Mouse (Mus musculus) liver, postnatal 0 days (tissue): ENCODE results near the gene Stard8. TPM values are rescaled to one million over a fixed set of nuclear protein-coding genes. Genes with fewer than 3 reads are reported as not detected.
A peak's percentile ranks its signal among the peaks of the same experiment; 100 is the strongest.

Source experiments
- ATAC-seq: fragments of 200-750 bp; cut with Nextera tagmentation; 2 replicates; pipeline ENCODE4 v1.8.0; 2017; ENCODE audit warnings: mild to moderate bottlenecking, moderate library complexity
- DNase-seq: peaks from one replicate; pipeline ENCODE4 v3.0.0-alpha.2; 2016
- H3K27ac ChIP-seq: fragments of 300-500 bp; sonication (generic); 2 replicates; pipeline ENCODE4 v1.5.1; 2014; ENCODE audit warnings: antibody characterized with exemption, moderate library complexity, mild to moderate bottlenecking, low read depth
- H3K27me3 ChIP-seq: fragments of 300-500 bp; sonication (generic); 2 replicates; pipeline ENCODE4 v1.6.1; 2014; ENCODE audit warnings: low read length, control low read depth, mixed read lengths; ENCODE audit not compliant: insufficient read depth
- H3K36me3 ChIP-seq: fragments of 300-500 bp; sonication (generic); replicated peaks from 2 replicates; pipeline ENCODE4 v1.6.1; 2014; ENCODE audit warnings: mild to moderate bottlenecking, control low read depth, low read length, moderate library complexity, mixed read lengths; ENCODE audit not compliant: insufficient read depth
- H3K4me1 ChIP-seq: fragments of 300-500 bp; sonication (generic); 2 replicates; pipeline ENCODE4 v1.6.1; 2014; ENCODE audit warnings: antibody characterized with exemption, mild to moderate bottlenecking, control low read depth; ENCODE audit not compliant: insufficient read depth
- H3K4me2 ChIP-seq: fragments of 300-500 bp; sonication (generic); 2 replicates; pipeline ENCODE4 v1.6.1; 2014; ENCODE audit warnings: low read depth, mild to moderate bottlenecking, low read length, moderate library complexity, mixed read lengths
- H3K4me3 ChIP-seq: fragments of 300-500 bp; sonication (generic); 2 replicates; pipeline ENCODE4 v1.5.1; 2014; ENCODE audit warnings: low read depth, low read length
- H3K9ac ChIP-seq: fragments of 300-500 bp; sonication (generic); replicated peaks from 2 replicates; pipeline ENCODE4 v1.6.1; 2014; ENCODE audit warnings: mild to moderate bottlenecking, moderate library complexity
- H3K9me3 ChIP-seq: fragments of 300-500 bp; sonication (generic); 2 replicates; pipeline ENCODE4 v1.6.1; 2016; ENCODE audit warnings: mild to moderate bottlenecking, control low read depth, low read length, mixed read lengths
- CTCF ChIP-seq: sonication (generic); IDR thresholded peaks from 2 replicates; pipeline ENCODE4 v1.5.1; 2016; ENCODE audit warnings: antibody characterized with exemption, low read depth
- EP300 ChIP-seq: IDR thresholded peaks from 2 replicates; pipeline ENCODE4 v1.6.1; 2016; ENCODE audit warnings: antibody characterized with exemption, low read depth, mild to moderate bottlenecking
- WGBS: fragments of 180-500 bp; shearing (Covaris S2); extraction: QIAGEN DNeasy Blood & Tissue Kit; methylation state at CpG from one replicate; pipeline ENCODE4 v1.1.7; 2014; ENCODE audit not compliant: insufficient replicate concordance; 5-methylcytosine and 5-hydroxymethylcytosine counted together
- polyA plus RNA-seq: library from polyadenylated mRNA; unstranded; fragments of >200 nt; fragmentation: Nextera tagmentation; extraction: Ambion mirVana; gene quantifications from 2 replicates; pipeline ENCODE4 v1.2.1, GENCODE M21; 2015

Gene Stard8
- polyA plus RNA-seq, 1 experiment from 2014 or later = 3.1 TPM

- Histone ChIP-seq H3K9me3 (no peaks in the 10 kb centered on the region), H3K27ac (no peak overlapping the region), H3K4me2 (no peak overlapping the region), H3K4me1 (no peaks in the 10 kb centered on the region; the same call in 1 of the 2 replicates), H3K36me3 (no peaks in the 10 kb centered on the region), H3K27me3 (no peaks in the 10 kb centered on the region), H3K4me3 (no peak overlapping the region), H3K9ac (no peak overlapping the region)
- no peak for ATAC-seq
- TF ChIP-seq CTCF (no peak), EP300 (no peak)
- no peak for DNase-seq
- 70% methylated on average over 10 of the region's 10 CpGs for WGBS
Observed at GRCm38 (mm10) chrX:99050736-99051481, 47.9 kb downstream of the Stard8 start.

- Histone ChIP-seq H3K9me3 (no peaks in the 10 kb centered on the region), H3K27me3 (no peaks in the 10 kb centered on the region), H3K4me2 (no peak overlapping the region), H3K36me3 (no peaks in the 10 kb centered on the region), H3K9ac (no peak overlapping the region), H3K27ac (0 out of 2 replicates have a peak overlapping the region, but pooled peaks have one; percentile 22), H3K4me3 (no peak overlapping the region), H3K4me1 (no peaks in the 10 kb centered on the region)
- no peak for DNase-seq
- no peak for ATAC-seq
- WGBS = 49% methylated on average over 7 of the region's 7 CpGs
- TF ChIP-seq EP300 (no peak), CTCF (no peak)
Observed at GRCm38 (mm10) chrX:99052255-99052654, 49.2 kb downstream of the Stard8 start.

- 71% methylated on average over 7 of the region's 7 CpGs for WGBS
- no peak for DNase-seq
- H3K4me3 ChIP-seq = no peak overlapping the region
- no peaks in the 10 kb centered on the region for H3K4me1 ChIP-seq
- no peak overlapping the region for H3K9ac ChIP-seq
- TF ChIP-seq EP300 (no peak), CTCF (no peak)
- ATAC-seq = no peak
- no peak overlapping the region for H3K27ac ChIP-seq
- H3K36me3 ChIP-seq = no peaks in the 10 kb centered on the region
- H3K27me3 ChIP-seq = no peaks in the 10 kb centered on the region
- no peaks in the 10 kb centered on the region for H3K9me3 ChIP-seq
- H3K4me2 ChIP-seq = no peak overlapping the region
Observed at GRCm38 (mm10) chrX:99054512-99054911, 51.5 kb downstream of the Stard8 start.

- no peaks in the 10 kb centered on the region; the same call in 1 of the 2 replicates for H3K36me3 ChIP-seq
Observed at GRCm38 (mm10) chrX:99057772-99058440, 54.9 kb downstream of the Stard8 start.

GRCm38 (mm10) chrX:99059119-99059518 lies 56.1 kb downstream of the Stard8 start:
- Histone ChIP-seq H3K4me1 (no peaks in the 10 kb centered on the region), H3K27me3 (no peaks in the 10 kb centered on the region), H3K9me3 (no peaks in the 10 kb centered on the region), H3K9ac (no peak overlapping the region), H3K36me3 (no peaks in the 10 kb centered on the region; the same call in 1 of the 2 replicates), H3K4me2 (no peak overlapping the region), H3K27ac (no peak overlapping the region), H3K4me3 (no peak overlapping the region)
- ATAC-seq = no peak
- peak; percentile 42 for TF ChIP-seq CTCF
- TF ChIP-seq EP300 = no peak
- DNase-seq = no peak
- WGBS = 41% methylated on average over 4 of the region's 4 CpGs

More at GRCm38 (mm10) chrX:99057772-99058440, 54.9 kb downstream of the Stard8 start:
- Histone ChIP-seq H3K27ac (no peak overlapping the region), H3K4me3 (no peak overlapping the region), H3K9ac (no peak overlapping the region), H3K4me1 (no peaks in the 10 kb centered on the region), H3K4me2 (no peak overlapping the region), H3K9me3 (no peaks in the 10 kb centered on the region), H3K27me3 (no peaks in the 10 kb centered on the region)
- TF ChIP-seq EP300 (no peak), CTCF (no peak)
- DNase-seq = no peak
- WGBS = 71% methylated on average over 6 of the region's 6 CpGs
- ATAC-seq = no peak

GRCm38 (mm10) chrX:99065582-99065981 lies 62.5 kb downstream of the Stard8 start:
- Histone ChIP-seq H3K27me3 (no peaks in the 10 kb centered on the region), H3K4me1 (no peaks in the 10 kb centered on the region), H3K9ac (no peak overlapping the region), H3K36me3 (no peaks in the 10 kb centered on the region; the same call in 1 of the 2 replicates), H3K27ac (no peak overlapping the region), H3K4me2 (no peak overlapping the region), H3K9me3 (no peaks in the 10 kb centered on the region), H3K4me3 (no peak overlapping the region)
- ATAC-seq (no peak), DNase-seq (no peak)
- WGBS = 86% methylated on average over 9 of the region's 9 CpGs
- TF ChIP-seq EP300 (no peak), CTCF (no peak)
